Mouse (Mus musculus) erythroid progenitor cell, adult 5-6 weeks (primary cell): Measurements from ENCODE around the gene Fbxw7. TPM values are rescaled to one million over a fixed set of nuclear protein-coding genes. Genes with fewer than 3 reads are reported as not detected.

Source experiments
- ATAC-seq: replicated peaks from 2 replicates; pipeline ENCODE4 v1.8.0; 2016; ENCODE audit warnings: moderate number of reproducible peaks, mild to moderate bottlenecking, moderate TSS enrichment, inconsistent platforms; ENCODE audit not compliant: poor library complexity, low FRiP score, severe bottlenecking
- total RNA-seq, 2 experiments: library from RNA; stranded (forward) in 1 of 2; stranded (reverse) in 1 of 2; fragments of 150-400 nt in 1 of 2; fragments of 186-747, 209-891 nt in 1 of 2; gene quantifications; 2 replicates each; pipeline versions ENCODE4 v1.2.3 to v1.2.4; 2015 to 2017; ENCODE audit warnings: low replicate concordance in 2 of 2

Fbxw7 gene
- total RNA-seq, 2 experiments from 2014 or later = 9.6 to 18.0 TPM

GRCm38 (mm10) chr3:84875306-84875705 is 60.2 kb downstream of the Fbxw7 start:
- no peak for ATAC-seq

GRCm38 (mm10) chr3:84876211-84876610 is 61.1 kb downstream of the Fbxw7 start:
- ATAC-seq = no peak

- ATAC-seq = no peak
These were observed 68.9 kb downstream of the Fbxw7 start for GRCm38 (mm10) chr3:84883817-84884483.

- no peak for ATAC-seq
These were observed 74.6 kb downstream of the Fbxw7 start for GRCm38 (mm10) chr3:84889648-84890047.

GRCm38 (mm10) chr3:84890983-84891382 is 75.9 kb downstream of the Fbxw7 start:
- ATAC-seq = no peak

GRCm38 (mm10) chr3:84897952-84898351 is 82.9 kb downstream of the Fbxw7 start:
- no peak for ATAC-seq

GRCm38 (mm10) chr3:84906528-84906927 is 91.5 kb downstream of the Fbxw7 start:
- no peak for ATAC-seq

- ATAC-seq = no peak
These were observed 99.2 kb downstream of the Fbxw7 start for GRCm38 (mm10) chr3:84914284-84914683.

GRCm38 (mm10) chr3:84917903-84918679 is 103.0 kb downstream of the Fbxw7 start:
- ATAC-seq = no peak

- ATAC-seq = no peak
These were observed 106.8 kb downstream of the Fbxw7 start for GRCm38 (mm10) chr3:84921704-84922420.

GRCm38 (mm10) chr3:84923256-84923655 is 108.2 kb downstream of the Fbxw7 start:
- ATAC-seq = no peak

GRCm38 (mm10) chr3:84923670-84924069 is 108.6 kb downstream of the Fbxw7 start:
- no peak for ATAC-seq

- no peak for ATAC-seq
These were observed 110.2 kb downstream of the Fbxw7 start for GRCm38 (mm10) chr3:84925229-84925628.

- no peak for ATAC-seq
These were observed 111.1 kb downstream of the Fbxw7 start for GRCm38 (mm10) chr3:84926140-84926539.

GRCm38 (mm10) chr3:84927168-84927794 is 112.2 kb downstream of the Fbxw7 start:
- ATAC-seq = no peak

- ATAC-seq = no peak
These were observed 112.8 kb downstream of the Fbxw7 start for GRCm38 (mm10) chr3:84927901-84928300.

GRCm38 (mm10) chr3:84929171-84929570 is 114.1 kb downstream of the Fbxw7 start:
- no peak for ATAC-seq

- ATAC-seq = no peak
These were observed 115.6 kb downstream of the Fbxw7 start for GRCm38 (mm10) chr3:84930683-84931082.

GRCm38 (mm10) chr3:84935729-84936128 is 120.7 kb downstream of the Fbxw7 start:
- no peak for ATAC-seq

- ATAC-seq = no peak
These were observed 121.2 kb downstream of the Fbxw7 start for GRCm38 (mm10) chr3:84936252-84936651.
